Mouse (Mus musculus) c-Kit-positive CD71-positive TER-119-negative erythroid progenitor cells, embryonic 14.5 days (primary cell): ENCODE measurements at regions not wholly inside any gene's neighbourhood (a gene's known extent, or its start where the extent isn't known, plus 50 kb on each side); places are given as distances from the start of the nearest gene placed in this dataset.

Experiments used
- DNase-seq: peaks from one replicate; pipeline ENCODE4 v3.0.0-alpha.2; 2013; ENCODE audit warnings: low read depth

DNA sequence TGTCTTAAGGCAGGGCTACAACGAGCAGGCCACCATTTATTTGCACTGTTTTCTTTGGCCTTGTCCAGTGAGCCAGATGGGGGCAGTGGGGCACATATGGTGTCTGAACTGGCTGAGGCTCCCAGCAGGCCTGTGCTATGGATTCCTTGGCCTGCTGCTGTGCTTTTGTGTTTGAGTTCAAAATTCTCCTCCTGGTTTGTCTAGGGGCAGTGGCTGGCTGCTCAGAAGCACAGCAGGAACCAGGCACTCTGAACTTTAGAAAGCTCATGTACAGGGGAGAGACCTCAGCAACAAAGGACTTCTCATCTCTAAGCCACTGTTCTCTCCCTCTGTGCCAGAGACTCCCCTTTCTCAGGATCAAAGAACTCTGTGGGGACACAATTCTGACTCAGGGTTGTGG, 370.9 kb downstream of the Bckdhb start:
- DNase-seq: no peak

DNA sequence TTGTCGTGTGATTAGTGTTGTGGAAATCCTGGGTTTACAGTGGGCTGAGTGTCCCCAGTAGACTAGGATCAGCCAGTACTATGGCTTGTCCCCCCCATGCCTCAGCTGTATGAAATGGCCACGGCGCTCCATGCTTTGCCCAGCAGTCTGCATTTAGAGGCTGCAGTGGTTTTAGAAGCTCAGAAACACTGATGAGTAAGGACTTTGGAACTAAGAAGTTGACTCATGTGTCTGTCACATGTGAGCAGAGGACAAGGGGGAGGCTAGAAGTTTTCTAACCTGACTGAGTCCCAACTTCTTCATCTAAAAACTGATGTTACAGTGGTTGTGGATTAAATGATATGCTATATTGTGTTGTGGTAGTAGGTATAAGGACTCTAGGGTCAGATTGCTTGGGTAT, 371.5 kb downstream of the Bckdhb start:
- DNase-seq: no peak

DNA sequence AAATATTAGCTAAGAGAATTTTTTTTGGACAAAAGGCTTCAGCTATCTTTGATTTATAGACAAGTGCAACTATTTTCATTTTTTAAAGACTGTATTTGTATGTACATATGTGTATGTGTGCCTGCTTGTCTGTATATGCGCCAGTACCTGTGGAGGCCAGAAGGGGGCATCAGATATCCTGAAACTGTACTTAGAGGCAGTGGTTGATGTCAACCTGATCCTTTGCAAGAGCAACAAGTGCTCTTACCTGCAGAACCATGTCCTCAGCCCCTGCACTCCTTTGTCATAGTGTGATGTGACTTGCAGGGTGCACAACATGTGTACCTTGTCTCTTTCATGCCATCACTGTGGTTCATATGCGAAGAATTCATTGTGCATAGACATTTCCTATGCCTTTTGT, 379.5 kb downstream of the Bckdhb start:
- no peak for DNase-seq

- no peak for DNase-seq
Observed at GRCm38 (mm10) chr9:84318811-84319210, 393.9 kb downstream of the Bckdhb start.

DNA sequence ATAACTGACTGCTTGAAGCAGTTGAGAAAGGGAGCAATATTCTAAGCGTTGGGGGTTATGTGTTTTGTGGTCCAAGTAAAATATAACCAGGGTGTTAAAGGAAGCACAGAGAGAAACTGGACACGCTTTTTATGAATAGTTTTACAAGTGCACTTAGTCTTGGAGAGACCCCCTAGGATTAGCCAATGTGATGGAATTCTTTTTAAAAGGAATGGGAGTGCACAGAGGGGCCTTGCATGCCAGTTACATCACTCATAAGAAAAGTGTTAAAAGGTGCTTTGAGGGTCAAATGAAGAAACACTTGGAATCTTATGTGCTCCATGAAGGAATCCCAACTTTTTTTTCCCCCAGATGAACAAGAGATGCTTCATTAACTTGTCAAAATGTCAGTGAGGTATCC, 394.4 kb downstream of the Bckdhb start:
- no peak for DNase-seq

- no peak for DNase-seq
Observed at GRCm38 (mm10) chr9:84323145-84323544, 398.2 kb downstream of the Bckdhb start.

DNA sequence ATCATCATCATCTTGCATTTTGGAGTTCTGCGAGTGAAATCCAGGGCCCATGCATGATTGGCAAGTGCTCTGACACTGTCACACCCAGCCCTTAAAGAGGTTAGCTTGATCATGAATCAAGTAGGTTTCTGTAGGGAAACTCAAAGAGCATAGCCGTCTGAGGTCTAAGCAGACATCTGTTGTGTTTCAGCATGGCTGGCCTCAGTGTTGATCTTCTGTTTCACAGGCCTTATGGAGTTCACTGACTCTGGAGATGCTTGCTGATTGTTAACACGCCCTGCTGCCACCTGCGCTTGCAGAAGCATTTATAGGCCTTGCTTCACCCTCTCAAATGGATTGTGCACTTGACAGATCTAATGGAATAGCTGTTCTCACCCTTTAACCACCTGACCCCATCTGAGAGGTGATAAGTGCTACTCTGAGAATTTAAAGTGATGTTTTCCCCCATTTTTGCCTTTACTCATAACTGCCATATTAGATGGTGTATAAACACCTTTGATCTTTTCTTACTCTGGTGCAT, 406.2 kb downstream of the Bckdhb start:
- DNase-seq: no peak

GRCm38 (mm10) chr9:84343435-84344095, 418.6 kb downstream of the Bckdhb start:
- peak; percentile 29 for DNase-seq

DNA sequence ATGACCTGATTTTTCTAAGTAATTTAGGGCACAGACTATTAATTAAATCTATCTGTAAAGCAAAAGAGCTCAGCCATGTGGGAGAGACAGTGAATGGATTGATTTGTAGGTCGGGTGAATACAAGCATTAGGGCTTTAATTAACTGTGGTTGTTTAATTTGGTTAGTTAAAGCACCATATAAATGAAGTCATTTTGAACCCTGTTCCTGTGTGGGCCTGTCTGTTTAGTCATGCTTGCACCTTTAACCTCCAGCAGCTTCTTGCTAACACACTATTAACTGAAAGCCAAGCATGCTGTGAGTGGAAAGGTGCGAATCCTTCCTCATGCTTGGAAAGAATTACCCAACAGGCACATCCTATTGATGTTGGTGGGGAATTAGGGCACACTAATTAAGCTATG, 425.3 kb downstream of the Bckdhb start:
- DNase-seq: no peak

DNA sequence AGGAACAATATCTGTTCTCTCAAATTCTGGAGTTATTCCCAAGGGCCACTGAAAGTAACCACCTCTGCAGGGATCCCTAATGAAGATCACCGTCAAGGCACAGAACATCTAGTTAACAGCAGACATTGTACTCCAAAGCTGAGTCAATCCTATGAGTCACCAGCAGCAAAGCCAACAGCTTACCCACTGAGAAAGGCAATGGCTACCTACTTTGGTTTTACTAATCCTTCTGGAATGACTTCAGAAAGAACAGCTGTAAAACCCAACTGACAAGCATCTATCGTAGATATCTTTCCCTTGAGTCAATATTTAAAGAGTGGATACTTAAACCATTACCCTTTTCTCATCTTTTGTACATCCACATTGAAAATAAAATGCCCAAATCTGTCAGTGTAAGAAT, 429.5 kb downstream of the Bckdhb start:
- no peak for DNase-seq

GRCm38 (mm10) chr9:84356167-84356566, 431.2 kb downstream of the Bckdhb start:
- DNase-seq: no peak

DNA sequence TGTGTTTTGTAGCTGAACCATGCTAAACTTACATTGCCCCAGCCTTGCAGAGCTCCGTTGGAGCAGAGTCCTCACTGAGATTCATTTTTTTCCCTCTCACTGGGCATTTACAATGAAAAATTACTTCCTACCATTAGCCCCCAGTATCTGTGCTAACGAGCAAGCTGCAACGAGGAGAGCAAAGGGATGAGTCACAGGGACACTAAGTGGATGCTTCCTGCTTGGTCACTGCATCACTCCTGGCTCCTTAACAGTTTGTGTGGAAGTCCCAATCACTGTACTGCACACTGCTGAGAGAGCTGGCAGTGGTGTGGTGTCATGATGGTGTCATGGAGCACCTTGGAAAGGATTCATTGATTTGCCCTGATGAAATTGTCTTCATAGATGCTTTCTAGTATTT, 434.9 kb downstream of the Bckdhb start:
- DNase-seq: no peak

- DNase-seq: no peak
Observed at GRCm38 (mm10) chr9:84360484-84360883, 435.5 kb downstream of the Bckdhb start.

DNA sequence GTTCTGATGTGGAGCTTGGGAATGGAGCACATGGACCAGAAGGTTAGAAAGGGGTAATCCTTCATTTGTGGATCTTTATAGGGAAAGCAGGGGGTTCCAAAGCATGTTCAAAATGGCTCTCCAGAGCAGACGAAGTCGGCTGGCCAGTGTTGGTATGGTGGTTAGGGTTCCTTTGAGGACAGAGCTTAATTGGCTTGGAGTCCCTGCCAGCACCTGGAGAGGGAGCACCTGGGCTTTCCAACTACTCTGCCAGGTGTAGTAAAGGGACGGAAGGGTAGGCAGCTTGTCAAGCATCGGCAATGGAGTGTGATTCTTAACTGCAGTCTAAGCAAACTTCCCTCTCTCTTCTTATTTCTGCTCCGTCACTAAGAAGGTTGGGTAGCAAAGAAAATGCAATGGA, 438.5 kb downstream of the Bckdhb start:
- DNase-seq: no peak

- DNase-seq: no peak
Observed at GRCm38 (mm10) chr9:84369200-84369599, 444.3 kb downstream of the Bckdhb start.

DNA sequence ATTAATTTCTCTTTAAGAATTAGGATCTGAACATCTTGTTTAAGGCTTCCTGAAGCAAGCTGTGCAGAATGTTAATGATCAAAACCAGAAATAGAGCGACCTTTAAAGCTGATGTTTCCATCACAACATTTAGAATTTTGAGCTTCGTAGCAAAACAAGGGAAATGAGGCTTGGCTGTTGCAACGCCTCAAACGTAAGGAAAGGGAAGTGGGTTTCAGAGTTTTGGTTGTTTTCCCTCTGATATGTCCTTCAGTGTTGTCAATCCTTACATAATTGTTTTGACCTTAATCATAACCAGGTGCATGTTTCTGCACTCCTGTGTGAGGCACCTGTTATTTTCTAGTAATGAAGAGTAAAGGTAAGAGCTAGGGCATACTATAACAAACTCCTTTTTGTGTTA, 445.3 kb downstream of the Bckdhb start:
- DNase-seq: no peak

GRCm38 (mm10) chr9:84375746-84376145, 450.8 kb downstream of the Bckdhb start:
- no peak for DNase-seq

GRCm38 (mm10) chr9:84376621-84377020, 451.7 kb downstream of the Bckdhb start:
- no peak for DNase-seq

DNA sequence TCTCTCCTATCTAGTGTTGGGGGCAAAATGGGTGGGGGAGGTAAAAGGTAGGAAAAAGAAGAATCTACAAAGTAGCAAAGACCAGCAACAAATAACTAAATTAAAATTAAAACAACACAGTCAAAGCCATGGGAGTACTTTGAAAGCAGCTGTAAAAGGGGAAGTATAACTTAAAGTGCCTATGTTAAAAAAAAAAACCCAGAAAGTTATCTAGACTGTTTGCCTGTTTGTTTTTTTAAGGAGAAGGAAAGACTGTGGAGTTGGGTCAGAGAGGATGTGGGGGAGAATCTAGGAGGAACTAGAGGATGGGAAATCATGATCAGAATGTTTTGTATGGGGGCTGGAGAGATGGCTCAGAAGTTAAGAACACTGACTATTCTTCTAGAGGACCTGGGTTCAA, 457.0 kb downstream of the Bckdhb start:
- no peak for DNase-seq

GRCm38 (mm10) chr9:84389831-84390230, 464.9 kb downstream of the Bckdhb start:
- DNase-seq: no peak

DNA sequence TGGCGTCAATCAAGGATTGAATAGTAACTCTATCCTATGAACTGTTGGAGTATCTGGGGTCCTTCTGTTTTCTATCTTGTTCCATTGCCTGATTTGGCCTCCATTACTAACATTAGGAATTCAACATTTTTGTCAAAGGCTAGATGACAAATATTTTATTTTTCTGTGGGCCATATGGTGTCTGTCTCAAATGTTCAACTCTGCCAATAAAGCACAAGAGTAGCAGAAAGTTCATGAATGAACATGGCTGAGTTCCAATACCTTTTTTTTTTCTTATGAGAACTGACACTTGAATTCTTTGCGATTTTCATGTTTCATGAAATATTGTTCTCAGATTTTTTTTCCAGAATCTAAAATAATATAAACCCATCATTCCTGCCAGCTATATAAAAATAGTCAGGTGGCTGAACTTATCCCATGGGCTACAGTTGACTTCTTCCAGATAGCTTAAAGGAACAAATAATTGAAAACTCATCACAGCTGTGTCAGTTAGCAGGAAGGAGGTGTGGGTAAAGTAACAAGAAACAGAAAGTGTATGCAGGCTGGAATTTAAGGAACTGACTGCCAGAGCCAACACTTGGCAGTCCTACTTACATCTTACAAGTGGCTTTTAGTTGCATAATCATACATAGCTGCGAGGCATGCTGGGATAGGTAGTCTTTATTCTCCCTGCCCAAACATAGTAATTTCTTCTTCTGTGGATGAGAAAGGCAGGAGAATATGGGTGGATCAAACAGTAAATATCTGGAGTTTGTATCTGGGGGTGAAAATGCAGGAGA, 469.8 kb downstream of the Bckdhb start:
- no peak for DNase-seq

DNA sequence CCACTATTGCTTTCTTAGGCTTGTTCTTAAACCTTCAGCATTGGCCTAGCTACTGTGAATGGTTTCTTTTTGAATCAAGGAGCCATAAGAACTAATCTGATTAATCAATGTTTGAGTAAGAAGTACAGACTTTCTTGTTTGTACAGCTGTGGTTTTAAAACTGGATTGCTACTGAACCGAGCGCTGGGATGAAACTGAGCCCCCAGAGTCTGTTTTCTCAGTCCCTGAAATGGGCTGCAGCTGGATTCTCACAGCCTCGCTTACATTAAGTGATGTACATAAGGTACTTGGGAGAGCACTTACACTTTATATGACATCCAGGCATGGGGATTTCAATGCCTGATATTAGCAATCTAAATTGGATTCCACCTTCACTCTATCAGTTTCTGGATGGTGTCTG, 474.5 kb downstream of the Bckdhb start:
- no peak for DNase-seq
